Mouse (Mus musculus): ENCODE measurements around the gene Als2cl. TPM values are rescaled to one million over a fixed set of nuclear protein-coding genes. Genes with fewer than 3 reads are reported as not detected.

Als2cl gene
- total RNA-seq, 2 experiments from 2014 or later = 15.3 to 15.5 TPM

- intact Hi-C loops (cut with DNase I) = loop anchor here (5.0 kb wide), 1 partner anchor 341 kb away; no protein-coding TSS in a partner anchor
- peak; percentile 78 to 81 for DNase-seq
Measured at GRCm38 (mm10) chr9:110877888-110878287, 1.8 kb upstream of the Als2cl start.

- peak; percentile 83 for DNase-seq
- intact Hi-C loops (cut with DNase I) = loop anchor here (5.0 kb wide), 2 partner anchors 42 to 343 kb away; no protein-coding TSS in a partner anchor
Measured at GRCm38 (mm10) chr9:110879998-110880561, 410 bp downstream of the Als2cl start, which contains the start of gene Tmie. Gene Tmie, minus strand, starts transcription at chr9:110880113.

GRCm38 (mm10) chr9:110880772-110881171 is 1.1 kb downstream of the Als2cl start:
- DNase-seq = peak in 1 of 2 experiments; percentile 32
- intact Hi-C loops (cut with DNase I) = loop anchor here (5.0 kb wide), 1 partner anchor 42 kb away; no protein-coding TSS in a partner anchor

- intact Hi-C loops (cut with DNase I) = loop anchor here (5.0 kb wide), 1 partner anchor 40 kb away; no protein-coding TSS in a partner anchor
- peak; percentile 46 to 53 for DNase-seq
Measured at GRCm38 (mm10) chr9:110881953-110882352, 2.3 kb downstream of the Als2cl start.

- no peak for DNase-seq
- intact Hi-C loops (cut with DNase I) = no loop called here
Measured at GRCm38 (mm10) chr9:110887388-110888303, 8.0 kb downstream of the Als2cl start.

- DNase-seq = no peak
- intact Hi-C loops (cut with DNase I) = no loop called here
Measured at GRCm38 (mm10) chr9:110888935-110889334, 9.3 kb downstream of the Als2cl start.

- intact Hi-C loops (cut with DNase I) = no loop called here
- DNase-seq = no peak
Measured at GRCm38 (mm10) chr9:110890026-110890783, 10.5 kb downstream of the Als2cl start.

DNA sequence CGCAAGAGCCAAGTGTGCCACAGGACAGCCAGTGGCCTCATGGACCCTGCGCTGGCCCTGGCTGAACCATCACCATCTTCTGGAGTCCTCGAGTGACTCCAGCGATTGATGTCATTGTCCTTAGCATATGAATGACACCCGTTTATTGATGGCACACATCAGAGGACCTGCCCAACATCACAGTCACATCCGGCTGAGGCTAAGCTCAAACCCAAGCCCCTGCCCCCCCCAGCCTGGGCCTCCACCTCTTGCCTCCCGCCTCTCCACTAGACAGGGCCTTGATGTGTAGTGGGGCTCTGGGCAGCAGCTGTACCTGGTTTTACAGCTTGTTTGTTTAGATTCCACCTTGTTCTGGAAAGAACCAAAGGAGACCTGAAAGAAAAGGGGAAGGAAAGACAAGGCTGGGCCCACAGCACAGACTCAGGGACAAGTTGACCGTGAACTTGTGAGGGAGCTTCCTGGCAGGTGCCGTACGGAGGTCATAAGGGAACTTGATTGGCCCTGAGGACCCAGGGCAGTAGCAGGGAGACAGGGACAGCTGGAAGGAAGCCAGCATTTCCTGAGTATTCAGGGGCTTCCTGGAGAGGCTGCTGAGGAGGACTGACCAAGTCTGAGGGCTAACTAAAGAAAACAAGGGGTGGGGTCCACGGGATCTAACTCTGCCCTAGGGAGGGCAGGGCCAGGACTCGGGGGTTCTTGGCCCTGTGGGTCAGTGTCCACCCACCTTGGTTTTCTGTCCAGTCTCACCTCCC is 11.6 kb downstream of the Als2cl start:
- DNase-seq = no peak
- intact Hi-C loops (cut with DNase I) = no loop called here

DNA sequence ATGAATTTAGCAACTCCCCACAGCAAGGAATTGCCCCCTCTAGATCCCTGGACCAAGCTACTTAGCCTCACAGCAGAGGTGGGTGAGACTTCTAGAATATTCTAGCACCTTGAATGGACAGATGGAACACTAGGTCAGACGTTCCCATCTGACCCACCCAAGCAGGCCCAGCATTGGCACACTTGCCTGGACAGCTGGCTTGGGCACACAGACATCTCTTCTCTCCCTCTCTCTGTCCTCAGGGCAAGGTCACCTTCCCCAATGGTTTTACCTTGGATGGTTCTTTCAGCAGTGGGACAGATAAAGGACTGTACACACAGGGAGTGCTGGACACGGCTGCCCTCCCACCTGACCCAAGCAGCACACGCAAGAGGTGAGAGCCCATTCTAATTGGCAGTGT is 12.9 kb downstream of the Als2cl start:
- DNase-seq = no peak

DNA sequence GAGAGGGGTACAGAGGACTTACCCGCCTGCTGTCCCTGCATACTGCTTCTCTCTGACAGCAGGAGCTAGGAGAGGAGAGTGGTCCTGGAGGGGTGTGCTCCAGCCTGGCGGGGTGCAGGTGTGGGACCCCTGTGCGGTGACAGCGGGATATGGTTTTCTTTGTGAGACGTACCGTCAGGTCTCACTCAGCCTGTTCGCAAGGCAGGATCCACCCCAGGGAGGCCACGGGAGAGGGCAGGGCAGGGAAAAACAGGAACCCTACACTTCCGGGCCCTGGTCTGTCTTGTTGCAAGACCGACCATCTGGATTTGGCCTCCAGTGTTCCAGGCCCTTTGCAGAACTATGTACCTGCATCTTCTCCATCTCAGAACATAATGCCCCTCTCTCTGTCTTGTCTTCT is 13.8 kb downstream of the Als2cl start:
- intact Hi-C loops (cut with DNase I) = no loop called here
- DNase-seq = no peak

More for the DNA sequence above, 12.9 kb downstream of the Als2cl start:
- intact Hi-C loops (cut with DNase I) = no loop called here

DNA sequence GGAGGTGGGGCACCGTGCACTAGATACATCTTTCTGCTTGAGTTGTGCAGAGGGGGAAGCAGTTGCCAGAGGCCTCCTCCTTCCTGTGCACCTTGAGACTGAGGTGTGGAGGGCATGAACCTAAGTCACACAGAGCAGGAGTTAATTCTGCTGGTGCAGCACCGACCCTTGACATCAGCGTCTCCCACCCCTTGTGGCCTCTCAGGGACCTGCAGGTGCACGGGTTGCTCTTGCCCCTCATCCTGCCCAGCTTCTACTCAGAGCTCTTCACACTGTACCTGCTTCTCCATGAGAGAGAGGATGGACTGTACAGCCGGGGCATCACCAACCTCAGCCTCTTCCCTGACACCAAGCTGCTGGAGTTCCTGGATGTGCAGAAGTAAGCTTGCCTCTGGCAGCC is 15.8 kb downstream of the Als2cl start:
- intact Hi-C loops (cut with DNase I) = no loop called here
- DNase-seq = no peak

GRCm38 (mm10) chr9:110895994-110896393 is 16.3 kb downstream of the Als2cl start:
- no peak for DNase-seq

DNA sequence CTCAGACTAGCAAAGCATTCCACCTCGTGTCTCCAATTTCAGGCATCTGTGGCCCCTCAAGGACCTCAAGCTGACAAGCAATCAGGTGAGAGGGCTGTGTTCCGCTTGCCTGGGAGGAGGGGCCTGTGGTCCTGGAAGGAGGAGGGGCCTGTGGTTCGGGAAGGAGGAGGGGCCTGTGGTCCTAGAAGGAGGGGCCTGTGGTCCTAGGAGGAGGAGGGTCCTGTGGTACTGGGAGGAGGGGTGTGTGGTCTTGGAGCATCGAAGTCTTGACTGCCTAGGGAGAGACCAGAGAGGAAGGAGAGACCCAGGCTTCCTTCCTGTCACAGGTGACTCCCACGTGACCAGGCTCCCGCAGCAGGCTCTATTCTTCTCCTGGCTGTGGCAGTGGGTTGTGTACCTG is 16.9 kb downstream of the Als2cl start:
- DNase-seq = no peak
- intact Hi-C loops (cut with DNase I) = no loop called here

More at GRCm38 (mm10) chr9:110895994-110896393, 16.3 kb downstream of the Als2cl start:
- intact Hi-C loops (cut with DNase I) = no loop called here

GRCm38 (mm10) chr9:110899451-110900008 is 19.9 kb downstream of the Als2cl start:
- intact Hi-C loops (cut with DNase I) = no loop called here
- DNase-seq = no peak

GRCm38 (mm10) chr9:110901204-110901603 is 21.5 kb downstream of the Als2cl start:
- DNase-seq = no peak
- intact Hi-C loops (cut with DNase I) = no loop called here

DNA sequence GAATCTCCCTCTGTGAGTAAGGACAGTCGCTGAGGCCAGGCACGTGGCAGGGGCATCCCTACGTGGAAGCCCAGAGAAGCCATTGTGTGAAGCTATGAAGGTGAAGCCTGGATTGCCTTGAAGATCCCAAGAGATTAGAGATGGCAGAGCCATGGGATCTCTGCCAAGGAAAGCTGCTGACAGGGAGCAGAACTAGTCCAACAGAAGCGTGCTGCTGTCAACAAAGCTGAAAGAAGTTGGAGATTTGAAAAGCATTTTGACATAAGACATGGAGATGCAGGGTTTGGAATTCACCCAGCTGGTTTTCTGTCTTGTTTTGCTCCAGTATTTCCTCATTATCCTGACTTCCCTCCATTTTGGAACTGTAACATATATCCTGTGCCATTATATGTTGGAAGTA is 22.6 kb downstream of the Als2cl start:
- intact Hi-C loops (cut with DNase I) = no loop called here
- DNase-seq = no peak

DNA sequence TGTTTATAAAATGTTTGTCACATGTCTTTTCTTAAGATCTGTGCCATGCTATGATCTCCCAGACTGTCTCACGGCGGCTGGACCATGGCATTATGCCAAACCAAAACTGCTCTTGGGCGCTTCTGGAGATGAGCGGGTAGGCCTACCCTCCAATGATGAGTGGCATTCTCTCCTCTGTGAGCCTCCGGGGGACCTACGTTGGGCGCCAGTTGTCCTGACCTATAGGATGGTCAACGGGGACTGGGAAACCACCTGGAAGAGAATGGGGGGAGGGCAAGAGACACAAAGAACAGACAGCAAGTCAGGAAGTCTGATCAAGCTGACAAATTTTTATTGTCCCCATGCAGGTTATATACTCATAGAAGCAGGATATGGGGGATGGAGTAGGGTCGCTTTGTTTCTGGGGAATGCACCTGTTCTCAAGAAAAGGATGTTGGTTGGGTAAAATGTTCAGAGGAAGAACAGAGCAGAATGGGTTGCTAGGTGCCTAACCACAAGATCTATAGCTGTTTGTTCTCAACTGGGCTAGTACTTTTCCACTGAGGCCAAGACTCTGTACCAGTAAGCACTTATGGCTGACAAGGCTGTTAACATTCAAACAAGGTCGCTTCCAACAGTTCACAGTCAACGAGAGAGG is 27.6 kb downstream of the Als2cl start:
- intact Hi-C loops (cut with DNase I) = no loop called here
- DNase-seq = no peak

GRCm38 (mm10) chr9:110907838-110908630 is 28.4 kb downstream of the Als2cl start:
- intact Hi-C loops (cut with DNase I) = no loop called here
- DNase-seq = no peak

DNA sequence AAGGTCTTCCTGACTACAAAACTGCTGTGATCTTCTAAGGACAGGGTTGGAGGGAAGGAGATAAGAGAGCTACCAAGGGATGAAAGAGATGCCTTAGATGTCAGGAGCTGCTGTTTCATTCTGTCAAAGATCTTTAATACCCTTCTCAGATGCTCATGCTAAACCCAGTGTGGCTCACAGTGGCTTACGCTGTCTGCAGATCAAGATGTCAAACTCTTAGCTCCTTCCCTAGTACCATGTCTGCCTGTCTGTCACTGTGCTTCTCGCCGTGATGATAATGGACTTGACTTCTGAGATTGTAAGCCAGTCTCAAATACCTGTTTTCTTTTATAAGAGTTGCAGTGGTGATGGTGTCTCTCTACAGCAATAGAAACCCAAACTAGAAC is 29.0 kb downstream of the Als2cl start:
- intact Hi-C loops (cut with DNase I) = no loop called here
- DNase-seq = no peak

Measured in heart, postnatal 36 days (tissue).